Mouse (Mus musculus) adrenal gland, adult 18-20 months (tissue): ENCODE measurements around the gene Apobr. TPM values are rescaled to one million over a fixed set of nuclear protein-coding genes. Genes with fewer than 3 reads are reported as not detected.

Experiments
- DNase-seq, 2 experiments: peaks; one replicate each; pipeline ENCODE4 v3.0.0; 2021 to 2022; ENCODE audit warnings: low spot score in 2 of 2
- total RNA-seq, 2 experiments: library from RNA; stranded (reverse); gene quantifications; 1 replicate in 1 of 2; 2 replicates in 1 of 2; pipeline ENCODE4 v1.2.3; 2021

Gene Apobr
- total RNA-seq, 2 experiments from 2014 or later, result 2.4 to 3.2 TPM

DNA sequence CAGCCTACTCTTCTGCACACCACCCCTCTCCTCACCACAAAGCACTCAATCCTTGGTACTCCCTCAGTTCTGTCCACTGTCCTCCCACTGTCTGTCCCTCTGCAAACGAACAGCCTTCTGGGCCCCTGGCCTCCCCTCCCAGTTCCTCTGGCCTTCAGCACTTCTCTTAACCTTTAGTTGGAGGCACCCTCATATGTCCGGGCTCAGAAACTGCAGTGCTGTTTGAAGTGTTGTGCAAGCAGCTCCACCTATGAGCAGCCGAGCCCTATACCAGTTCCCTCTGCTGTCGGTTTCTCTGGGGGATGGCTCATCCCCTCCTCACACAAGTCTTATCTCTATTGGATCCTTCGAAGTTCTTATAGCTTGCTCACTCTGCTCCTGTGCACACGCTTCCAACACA, 11.7 kb downstream of the Apobr start:
- no peak for DNase-seq

GRCm38 (mm10) chr7:126598919-126599318, 14.2 kb downstream of the Apobr start:
- DNase-seq, result no peak

DNA sequence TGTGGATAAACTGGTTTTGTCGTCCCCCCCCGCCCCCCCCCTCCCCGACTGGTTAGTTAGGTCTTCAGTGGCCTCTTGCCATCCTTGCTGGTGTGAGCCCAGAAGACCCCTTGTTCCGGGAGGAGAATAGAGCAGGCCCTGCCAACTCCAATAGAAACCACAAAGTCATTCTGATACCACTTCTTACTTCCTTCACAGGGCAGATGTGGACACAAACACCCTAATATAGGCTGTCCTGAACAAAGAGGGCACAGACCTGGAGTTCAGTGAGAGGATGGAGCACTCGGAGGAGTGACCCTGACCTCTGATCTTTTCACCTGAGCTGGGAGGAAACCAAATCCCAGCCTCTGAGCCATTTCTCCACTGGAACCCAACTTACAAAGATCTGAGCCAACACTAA, 17.2 kb downstream of the Apobr start:
- DNase-seq, result no peak

- no peak for DNase-seq
Measured at GRCm38 (mm10) chr7:126602650-126603049, 17.9 kb downstream of the Apobr start.

GRCm38 (mm10) chr7:126606611-126607010, 21.9 kb downstream of the Apobr start:
- DNase-seq, result no peak

- DNase-seq, result no peak
Measured at GRCm38 (mm10) chr7:126607064-126607463, 22.3 kb downstream of the Apobr start.

- no peak for DNase-seq
Measured at GRCm38 (mm10) chr7:126607796-126608195, 23.1 kb downstream of the Apobr start.

DNA sequence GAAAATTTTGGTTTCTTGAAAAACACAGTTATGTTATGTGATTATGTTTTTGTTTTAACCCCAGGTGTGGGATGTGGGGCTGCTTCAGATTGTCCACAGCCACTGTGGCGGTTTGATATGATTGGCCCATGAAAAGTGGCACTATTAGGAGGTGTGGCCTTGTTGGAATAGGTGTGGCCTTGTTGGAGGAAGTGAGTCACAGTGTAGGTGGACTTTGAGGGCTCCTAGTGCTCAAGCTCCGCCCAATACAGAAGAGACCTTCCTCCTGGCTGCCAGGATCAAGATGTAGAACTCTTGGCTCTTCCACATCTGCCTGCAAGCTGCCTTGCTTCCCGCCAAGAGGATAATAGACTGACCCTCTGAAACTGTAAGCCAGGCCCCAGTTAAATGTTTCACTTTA, 28.0 kb downstream of the Apobr start:
- DNase-seq, result no peak

DNA sequence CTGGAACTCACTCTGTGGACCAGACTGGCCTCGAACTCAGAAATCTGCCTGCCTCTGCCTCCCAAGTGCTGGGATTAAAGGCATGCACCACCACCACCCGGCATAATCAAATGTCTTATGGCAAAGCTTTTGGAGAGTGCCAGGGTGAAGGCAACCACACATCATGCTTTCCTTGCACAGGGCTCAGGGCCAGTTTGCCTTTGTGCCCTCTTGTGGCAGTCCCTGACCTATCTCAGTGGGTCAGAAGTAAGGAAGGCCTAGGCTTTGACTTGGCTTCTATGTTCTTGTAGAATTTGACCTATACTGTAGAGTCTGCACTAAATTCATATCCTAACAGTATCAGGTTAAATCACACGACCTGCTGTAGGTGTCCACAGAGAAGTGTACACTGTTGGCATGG, 32.0 kb downstream of the Apobr start:
- no peak for DNase-seq

- no peak for DNase-seq
Measured at GRCm38 (mm10) chr7:126619559-126620275, 35.0 kb downstream of the Apobr start.

GRCm38 (mm10) chr7:126621452-126622359, 37.0 kb downstream of the Apobr start:
- no peak for DNase-seq

DNA sequence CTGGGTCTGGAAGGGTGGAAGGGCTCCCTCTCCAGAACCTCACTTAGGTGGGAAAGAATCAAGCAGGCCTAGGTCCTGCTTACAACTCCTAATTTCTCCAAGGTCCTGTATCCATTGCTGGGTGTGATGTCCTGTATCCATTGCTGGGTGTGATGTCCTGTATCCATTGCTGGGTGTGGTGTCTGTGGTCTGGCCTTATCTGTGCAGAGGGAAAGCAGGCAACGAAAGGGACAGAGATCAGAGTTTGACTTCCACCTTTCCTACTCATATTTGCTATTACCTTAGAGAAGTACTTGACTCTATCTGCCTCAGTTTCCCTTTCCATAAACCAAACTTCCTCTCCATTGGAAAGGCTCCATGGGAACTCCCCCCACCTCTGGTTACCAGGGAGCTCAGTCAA, 38.6 kb downstream of the Apobr start:
- no peak for DNase-seq

GRCm38 (mm10) chr7:126624774-126625173, 40.0 kb downstream of the Apobr start:
- DNase-seq, result no peak

GRCm38 (mm10) chr7:126625369-126625768, 40.6 kb downstream of the Apobr start:
- DNase-seq, result peak; percentile 35 to 60

GRCm38 (mm10) chr7:126625807-126626600, 41.3 kb downstream of the Apobr start:
- DNase-seq, result no peak

GRCm38 (mm10) chr7:126628111-126628510, 43.4 kb downstream of the Apobr start:
- no peak for DNase-seq

DNA sequence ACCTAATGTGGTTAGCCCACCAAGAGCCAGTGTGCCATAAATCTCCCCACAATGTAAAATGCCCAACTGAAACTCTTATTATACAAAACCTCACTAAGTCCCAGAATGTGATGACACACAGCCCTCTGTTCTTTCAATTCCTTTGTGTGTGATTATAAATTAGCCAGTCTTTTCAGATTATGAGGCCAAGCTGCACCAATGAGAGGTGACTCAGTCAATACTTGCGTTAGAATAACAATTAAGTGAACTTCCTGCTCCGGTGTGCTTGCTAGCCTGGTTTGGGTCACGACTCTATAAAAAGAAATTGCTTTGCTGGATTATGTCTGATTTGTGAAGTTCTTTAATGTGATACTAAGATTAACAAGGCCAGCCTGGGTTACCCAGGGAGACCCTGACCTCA, 45.2 kb downstream of the Apobr start:
- no peak for DNase-seq

DNA sequence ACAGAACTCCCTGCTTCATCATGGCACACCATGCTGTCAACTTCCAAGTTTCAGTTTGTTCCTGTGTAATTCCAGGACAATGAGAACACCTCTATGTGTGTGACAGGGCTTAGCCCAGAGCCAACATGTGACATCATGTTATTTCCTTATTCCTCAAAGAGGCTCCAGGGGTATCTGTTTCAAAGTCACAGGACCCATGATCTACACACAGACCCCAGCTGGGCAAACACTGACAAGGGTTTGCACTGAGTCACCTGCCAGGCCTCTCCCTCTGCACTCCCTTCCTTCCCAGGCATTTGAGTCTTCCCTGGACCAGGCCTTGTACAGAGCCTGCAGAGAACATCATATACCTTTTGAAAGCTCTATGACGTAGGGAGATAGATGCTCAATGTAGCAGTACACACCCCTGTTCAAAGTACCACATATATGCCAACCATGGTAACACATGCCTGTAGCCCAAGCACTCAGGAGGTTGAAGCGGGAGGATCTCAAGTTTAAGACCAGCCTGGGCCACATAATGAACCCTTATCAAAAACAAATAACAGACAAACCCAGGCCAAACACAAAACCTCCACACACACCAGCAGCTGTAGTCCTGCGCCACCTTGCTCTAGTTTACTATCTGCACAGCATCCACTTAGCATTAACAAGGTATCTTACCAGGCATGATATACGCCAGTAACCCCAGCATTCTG, 46.2 kb downstream of the Apobr start, which contains the start of gene Nupr1:
Nupr1 (minus strand) TSS at position 38 of the 695 bp plus-strand sequence.
- no peak for DNase-seq

DNA sequence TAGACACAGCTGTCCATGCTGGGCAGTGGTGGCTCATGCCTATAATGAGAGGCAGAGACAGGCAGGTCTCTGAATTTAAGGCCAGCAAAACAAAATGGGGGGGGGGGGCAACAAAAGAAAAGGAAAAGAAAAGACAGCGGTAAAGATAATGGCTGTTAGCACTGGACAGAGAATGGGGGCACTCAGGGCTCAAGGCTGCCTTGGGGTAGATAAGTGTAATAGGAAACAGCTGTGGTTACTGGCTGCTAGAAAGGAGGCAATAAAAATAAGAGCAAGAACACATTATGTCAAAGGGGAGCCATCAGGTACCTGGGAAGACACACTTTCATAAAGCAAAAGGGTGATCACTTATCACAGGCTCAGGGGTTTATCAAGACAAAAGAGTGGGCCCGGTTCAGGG, 47.7 kb downstream of the Apobr start:
- DNase-seq, result no peak

- no peak for DNase-seq
Measured at GRCm38 (mm10) chr7:126635375-126635774, 50.6 kb downstream of the Apobr start.
